In genomic region chr4:149702210-149702979, GRCm38 (mm10) we compare ENCODE assay signal across 8 mouse cellular contexts. TPM values are rescaled to one million over a fixed set of nuclear protein-coding genes. Genes with fewer than 3 reads are reported as not detected.
A peak's percentile ranks its signal among the peaks of the same experiment; 100 is the strongest.
DNase-seq lines count a peak whose midpoint lies in the region; ATAC-seq and TF ChIP-seq lines count a peak whose summit lies in the region.
"Had no signal": no experiment of that assay in that cellular context is flagged by ENCODE, and none has a peak within 500 bp of the region (broad histone marks: within the 10 kb centered on the region; RNA-seq: fewer than 3 reads in every experiment).

Gene Pik3cd, minus strand, starts transcription at chr4:149702571.

- H3K27me3 ChIP-seq in testis, adult 2 months (ENCODE audit: control insufficient read depth, insufficient read depth, low read length): no peaks in the 10 kb centered on the region
- H3K27me3 ChIP-seq in heart, postnatal 0 days (ENCODE audit: control insufficient read depth, insufficient read depth, low read length): peaks cover 2% of the 10 kb centered on the region; the same call in 1 of the 2 replicates
- peaks cover 20% of the 10 kb centered on the region for H3K27me3 ChIP-seq in neural tube, embryonic 12.5 days (replicated peaks)
- no peaks in the 10 kb centered on the region for H3K27me3 ChIP-seq in intestine, postnatal 0 days (replicated peaks; ENCODE audit: control insufficient read depth, insufficient read depth, low read length)

- H3K9me3 ChIP-seq in heart, postnatal 0 days (replicated peaks; ENCODE audit: control insufficient read depth, low read length): no peaks in the 10 kb centered on the region
- no peaks in the 10 kb centered on the region for H3K9me3 ChIP-seq in neural tube, embryonic 12.5 days
- H3K9me3 ChIP-seq in intestine, postnatal 0 days (ENCODE audit: control insufficient read depth): no peaks in the 10 kb centered on the region

- WGBS in heart, postnatal 0 days: 45% methylated on average over 19 of the region's 19 CpGs
- WGBS in neural tube, embryonic 12.5 days: 75% methylated on average over 19 of the region's 19 CpGs
- WGBS in intestine, postnatal 0 days: 73% methylated on average over 19 of the region's 19 CpGs

- H3K36me3 ChIP-seq in testis, adult 2 months (ENCODE audit: control insufficient read depth, insufficient read depth, low read length): no peaks in the 10 kb centered on the region
- no peaks in the 10 kb centered on the region for H3K36me3 ChIP-seq in heart, postnatal 0 days (replicated peaks; ENCODE audit: control insufficient read depth, insufficient read depth, low read length)
- no peaks in the 10 kb centered on the region for H3K36me3 ChIP-seq in neural tube, embryonic 12.5 days
- H3K36me3 ChIP-seq in intestine, postnatal 0 days (ENCODE audit: control insufficient read depth, insufficient read depth): no peaks in the 10 kb centered on the region

- H3K4me2 ChIP-seq in heart, postnatal 0 days (ENCODE audit: low read depth, low read length): peak within 1 kb of the TSS; percentile 30; the same call in 1 of the 2 replicates
- H3K4me2 ChIP-seq in neural tube, embryonic 12.5 days (replicated peaks): no peak within 1 kb of the TSS
- H3K4me2 ChIP-seq in intestine, postnatal 0 days (replicated peaks; ENCODE audit: low read depth): no peak within 1 kb of the TSS
- H3K4me2 ChIP-seq: lung, embryonic 14.5 days had no signal

- no peak for TF ChIP-seq CTCF in testis, adult 2 months (IDR thresholded peaks at IDR 0.05; ENCODE audit: control insufficient read depth, insufficient read depth, insufficient replicate concordance, low read depth, low read length)
- no peak for TF ChIP-seq CTCF in heart, postnatal 0 days (IDR thresholded peaks at IDR 0.05; ENCODE audit: low read depth)
- no peak for TF ChIP-seq CTCF in intestine, postnatal 0 days (IDR thresholded peaks at IDR 0.05; ENCODE audit: low read depth)

- TF ChIP-seq POLR2A in testis, adult 2 months (IDR thresholded peaks at IDR 0.05; ENCODE audit: control insufficient read depth, low read depth, low read length): no peak

- no peak for TF ChIP-seq EP300 in heart, postnatal 0 days (IDR thresholded peaks at IDR 0.05; ENCODE audit: low read depth)

- ATAC-seq in heart, postnatal 0 days (ENCODE audit: insufficient read depth, low read depth): no peak
- ATAC-seq in neural tube, embryonic 12.5 days (ENCODE audit: low FRiP score, low read depth): no peak
- ATAC-seq in intestine, postnatal 0 days: no peak

- H3K9ac ChIP-seq in heart, postnatal 0 days (replicated peaks; ENCODE audit: low read depth, low read length): no peak within 1 kb of the TSS
- H3K9ac ChIP-seq in neural tube, embryonic 12.5 days: no peak within 1 kb of the TSS
- H3K9ac ChIP-seq in intestine, postnatal 0 days (ENCODE audit: low read depth, low read length): no peak within 1 kb of the TSS
- H3K9ac ChIP-seq: lung, embryonic 14.5 days had no signal

- H3K4me1 ChIP-seq in testis, adult 2 months (ENCODE audit: control insufficient read depth, insufficient read depth, low read length): peaks cover 25% of the 10 kb centered on the region
- H3K4me1 ChIP-seq in heart, postnatal 0 days (ENCODE audit: control insufficient read depth, insufficient read depth): peaks cover 6% of the 10 kb centered on the region
- peaks cover 9% of the 10 kb centered on the region for H3K4me1 ChIP-seq in neural tube, embryonic 12.5 days
- H3K4me1 ChIP-seq in intestine, postnatal 0 days (replicated peaks; ENCODE audit: control insufficient read depth, insufficient read depth, low read length): no peaks in the 10 kb centered on the region

- H3K27ac ChIP-seq in testis, adult 2 months (ENCODE audit: control insufficient read depth, insufficient read depth, low read depth, low read length): no peak within 1 kb of the TSS
- peak within 1 kb of the TSS; percentile 26; the same call in 1 of the 2 replicates for H3K27ac ChIP-seq in heart, postnatal 0 days (ENCODE audit: low read depth)
- no peak within 1 kb of the TSS for H3K27ac ChIP-seq in neural tube, embryonic 12.5 days
- no peak within 1 kb of the TSS for H3K27ac ChIP-seq in intestine, postnatal 0 days (ENCODE audit: low read depth, low read length)

- H3K4me3 ChIP-seq in testis, adult 2 months (ENCODE audit: control insufficient read depth, low read depth, low read length): peak within 1 kb of the TSS; percentile 43
- no peak within 1 kb of the TSS for H3K4me3 ChIP-seq in heart, postnatal 0 days (ENCODE audit: low read depth, low read length)
- no peak within 1 kb of the TSS for H3K4me3 ChIP-seq in neural tube, embryonic 12.5 days
- H3K4me3 ChIP-seq in intestine, postnatal 0 days (ENCODE audit: low read depth, low read length): no peak within 1 kb of the TSS

- no peak for DNase-seq in testis, postnatal 10 days (ENCODE audit: low spot score)
- no peak for DNase-seq in heart, postnatal 0 days (ENCODE audit: low spot score)
- DNase-seq in liver: peak; percentile 42
- DNase-seq in adipocyte (ENCODE audit: low spot score): no peak

RNA-seq across cellular contexts. Expression of gene Pik3cd, which starts in this region (rescaled TPM):
- 27.7 and 28.5 TPM in 2 replicates for polyA plus RNA-seq in testis, adult 2 months (2012; rRNA removed)
- 2.3 and 14.8 TPM in 2 replicates for total RNA-seq in heart, postnatal 0 days (2014; rRNA removed; ENCODE audit: low replicate concordance)
- 1.3 and 1.4 TPM in 2 replicates for polyA plus RNA-seq in heart, postnatal 0 days (2015; fragmentation: Nextera tagmentation; extraction: Ambion mirVana)
- polyA plus RNA-seq in neural tube, embryonic 12.5 days (2016; fragmentation: Nextera tagmentation; extraction: Ambion mirVana): 20.7 and 22.9 TPM in 2 replicates
- 2.5 TPM in 2 replicates for polyA plus RNA-seq in intestine, postnatal 0 days (2015; fragmentation: Nextera tagmentation; extraction: Ambion mirVana)
